Mouse (Mus musculus) CH12.LX (cell line): ENCODE measurements around the gene Maats1. TPM values are rescaled to one million over a fixed set of nuclear protein-coding genes. Genes with fewer than 3 reads are reported as not detected.

Experiments
- DNase-seq: peaks from one replicate; pipeline ENCODE4 v3.0.0-alpha.2; 2013; ENCODE audit errors: extremely low read depth
- H3K27ac ChIP-seq: 2 replicates; pipeline ENCODE4 v1.5.1; 2012; ENCODE audit warnings: low read depth, mild to moderate bottlenecking, control low read depth, moderate library complexity; ENCODE audit not compliant: insufficient read depth
- H3K27me3 ChIP-seq: replicated peaks from 2 replicates; pipeline ENCODE3; 2012; ENCODE audit warnings: inconsistent platforms
- H3K36me3 ChIP-seq, 2 experiments: replicated peaks in 1 of 2; 2 replicates each; pipeline versions ENCODE3 to v1.6.1; 2012; ENCODE audit warnings: inconsistent platforms in 1 of 2, low read length in 1 of 2, mild to moderate bottlenecking in 1 of 2, mixed read lengths in 1 of 2, moderate library complexity in 1 of 2; ENCODE audit not compliant: control insufficient read depth in 1 of 2, insufficient read depth in 1 of 2
- H3K4me1 ChIP-seq, 2 experiments: 2 replicates each; pipeline ENCODE4 v1.6.1; 2012; ENCODE audit warnings: inconsistent platforms in 1 of 2, moderate library complexity in 1 of 2; ENCODE audit not compliant: insufficient read depth in 2 of 2, control insufficient read depth in 1 of 2
- H3K4me2 ChIP-seq: 2 replicates; pipeline ENCODE4 v1.6.1; 2012; ENCODE audit warnings: low read depth, mild to moderate bottlenecking, control low read depth; ENCODE audit not compliant: poor library complexity, insufficient read depth, severe bottlenecking
- H3K4me3 ChIP-seq, 3 experiments: fragments of 150-350 bp in 1 of 3; sonication (generic) in 1 of 3; replicated peaks in 1 of 3; 2 replicates each; pipeline versions ENCODE3 to v1.5.1; 2011 to 2012; ENCODE audit warnings: low read depth in 2 of 3, low read length in 2 of 3, mild to moderate bottlenecking in 2 of 3, moderate library complexity in 2 of 3, control low read depth in 1 of 3, improper control_type of control experiment in 1 of 3, inconsistent platforms in 1 of 3, mixed read lengths in 1 of 3; ENCODE audit not compliant: poor library complexity in 1 of 3
- H3K79me2 ChIP-seq: replicated peaks from 2 replicates; pipeline ENCODE4 v1.6.1; 2012; ENCODE audit warnings: mild to moderate bottlenecking, moderate library complexity; ENCODE audit not compliant: control insufficient read depth, poor library complexity, insufficient read depth, severe bottlenecking; ENCODE audit errors: extremely low read depth
- H3K9ac ChIP-seq: 2 replicates; pipeline ENCODE4 v1.6.1; 2012; ENCODE audit warnings: low read depth, mild to moderate bottlenecking, control low read depth, moderate library complexity; ENCODE audit not compliant: insufficient read depth
- H3K9me3 ChIP-seq: replicated peaks from 2 replicates; pipeline ENCODE3; 2012; ENCODE audit warnings: low read length, inconsistent platforms, mixed read lengths
- BHLHE40 ChIP-seq: IDR thresholded peaks from 2 replicates; pipeline ENCODE4 v1.6.1; 2011; ENCODE audit warnings: mild to moderate bottlenecking, low read depth, low read length, improper control_type of control experiment
- CHD1 ChIP-seq: IDR thresholded peaks from 2 replicates; pipeline ENCODE4 v1.6.1; 2012; ENCODE audit warnings: low read depth, low read length, improper control_type of control experiment, inconsistent platforms
- CHD2 ChIP-seq: IDR thresholded peaks from 2 replicates; pipeline ENCODE4 v1.6.1; 2011; ENCODE audit warnings: low read length, improper control_type of control experiment
- CTCF ChIP-seq, 2 experiments: IDR thresholded peaks in 1 of 2; conservative IDR thresholded peaks in 1 of 2; 2 replicates each; pipeline ENCODE4 v1.5.1; 2011 to 2012; ENCODE audit warnings: low read depth in 2 of 2, low read length in 2 of 2, improper control_type of control experiment in 1 of 2, inconsistent platforms in 1 of 2, mild to moderate bottlenecking in 1 of 2, moderate library complexity in 1 of 2
- E2F4 ChIP-seq: IDR thresholded peaks from 2 replicates; pipeline ENCODE4 v1.6.1; 2011; ENCODE audit warnings: low read depth, low read length, improper control_type of control experiment; ENCODE audit not compliant: insufficient replicate concordance
- ELF1 ChIP-seq: IDR thresholded peaks from 2 replicates; pipeline ENCODE4 v1.6.1; 2014; ENCODE audit warnings: low read depth, mild to moderate bottlenecking, inconsistent platforms, low read length, improper control_type of control experiment
- EP300 ChIP-seq: IDR thresholded peaks from 2 replicates; pipeline ENCODE4 v1.6.1; 2011; ENCODE audit warnings: low read length, improper control_type of control experiment
- ETS1 ChIP-seq: conservative IDR thresholded peaks from 2 replicates; pipeline ENCODE4 v1.6.1; 2012; ENCODE audit warnings: low read depth, mild to moderate bottlenecking, inconsistent platforms, low read length, improper control_type of control experiment, moderate library complexity
- GABPA ChIP-seq: IDR thresholded peaks from 2 replicates; pipeline ENCODE4 v1.6.1; 2012; ENCODE audit warnings: low read depth, low read length, improper control_type of control experiment, inconsistent platforms; ENCODE audit not compliant: insufficient replicate concordance
- HCFC1 ChIP-seq: IDR thresholded peaks from 2 replicates; pipeline ENCODE4 v1.6.1; 2012; ENCODE audit warnings: low read depth, mild to moderate bottlenecking, inconsistent platforms, low read length, improper control_type of control experiment
- JUN ChIP-seq: IDR thresholded peaks from 2 replicates; pipeline ENCODE4 v1.6.1; 2011; ENCODE audit warnings: low read depth, mild to moderate bottlenecking, low read length, improper control_type of control experiment, moderate library complexity; ENCODE audit not compliant: insufficient read depth
- JUND ChIP-seq: conservative IDR thresholded peaks from 2 replicates; pipeline ENCODE4 v1.6.1; 2011; ENCODE audit warnings: low read depth, low read length, improper control_type of control experiment
- MAZ ChIP-seq: IDR thresholded peaks from 2 replicates; pipeline ENCODE4 v1.6.1; 2012; ENCODE audit warnings: low read depth, mild to moderate bottlenecking, inconsistent platforms, low read length, improper control_type of control experiment, moderate library complexity
- MEF2A ChIP-seq: IDR thresholded peaks from 2 replicates; pipeline ENCODE4 v1.6.1; 2014; ENCODE audit warnings: low read depth, mild to moderate bottlenecking, inconsistent platforms, low read length, improper control_type of control experiment, borderline replicate concordance
- MXI1 ChIP-seq: IDR thresholded peaks from 2 replicates; pipeline ENCODE4 v1.6.1; 2011; ENCODE audit warnings: mild to moderate bottlenecking, low read depth, low read length, improper control_type of control experiment
- NELFE ChIP-seq: IDR thresholded peaks from 2 replicates; pipeline ENCODE4 v1.6.1; 2011; ENCODE audit warnings: low read depth, low read length, improper control_type of control experiment
- NRF1 ChIP-seq: IDR thresholded peaks from 2 replicates; pipeline ENCODE4 v1.6.1; 2014; ENCODE audit warnings: low read depth, mild to moderate bottlenecking, inconsistent platforms, low read length, improper control_type of control experiment, moderate library complexity
- PAX5 ChIP-seq: IDR thresholded peaks from 2 replicates; pipeline ENCODE4 v1.6.1; 2012; ENCODE audit warnings: low read length, inconsistent platforms, mixed read lengths
- POLR2A ChIP-seq: IDR thresholded peaks from 2 replicates; pipeline ENCODE4 v1.6.1; 2011; ENCODE audit warnings: low read depth, mild to moderate bottlenecking, improper control_type of control experiment, low read length
- SIN3A ChIP-seq: IDR thresholded peaks from 2 replicates; pipeline ENCODE4 v1.6.1; 2012; ENCODE audit warnings: low read length, improper control_type of control experiment, inconsistent platforms
- TBP ChIP-seq: conservative IDR thresholded peaks from 2 replicates; pipeline ENCODE4 v1.6.1; 2011; ENCODE audit warnings: low read depth, low read length, improper control_type of control experiment
- TCF12 ChIP-seq: IDR thresholded peaks from 2 replicates; pipeline ENCODE4 v1.6.1; 2014; ENCODE audit warnings: low read depth, mild to moderate bottlenecking, inconsistent platforms, low read length, improper control_type of control experiment
- UBTF ChIP-seq: IDR thresholded peaks from 2 replicates; pipeline ENCODE4 v1.6.1; 2012; ENCODE audit warnings: low read depth, mild to moderate bottlenecking, inconsistent platforms, low read length, improper control_type of control experiment, moderate library complexity
- USF1 ChIP-seq: IDR thresholded peaks from 2 replicates; pipeline ENCODE4 v1.6.1; 2014; ENCODE audit warnings: low read depth, mild to moderate bottlenecking, inconsistent platforms, low read length, improper control_type of control experiment
- ZMIZ1 ChIP-seq: IDR thresholded peaks from 2 replicates; pipeline ENCODE4 v1.6.1; 2012; ENCODE audit warnings: low read depth, mild to moderate bottlenecking, inconsistent platforms, low read length, improper control_type of control experiment
- ZNF384 ChIP-seq: IDR thresholded peaks from 2 replicates; pipeline ENCODE4 v1.6.1; 2012; ENCODE audit warnings: low read depth, low read length, improper control_type of control experiment, inconsistent platforms
- dilution Hi-C: fragments of 300-500 bp; cut with MboI; formaldehyde crosslinking; loops from 2 replicates; pipeline ENCODE4 v1.14.3; 2020; ENCODE audit warnings: low sequenced_read_pairs; ENCODE audit not compliant: extremely low pct_unique_long_range_greater_than_20kb, extremely low pct_ligation_motif_present
- in situ Hi-C: fragments of 300-500 bp; cut with MboI; formaldehyde crosslinking; loops from 3 replicates; pipeline ENCODE4 v1.14.3; 2019; ENCODE audit warnings: low sequenced_read_pairs, low pct_ligation_motif_present, low pct_unique_long_range_greater_than_20kb, mixed read lengths
- polyA plus RNA-seq: library from polyadenylated mRNA; unstranded; fragments of >175 nt; gene quantifications from 2 replicates; pipeline ENCODE4 v1.2.1, GENCODE M21; 2012; ENCODE audit warnings: low read depth; ENCODE audit not compliant: insufficient read length
- total RNA-seq, 2 experiments: library from RNA; depleted of rRNA; stranded (reverse); fragments of 300-350 nt in 1 of 2; fragments of >200 nt in 1 of 2; gene quantifications; 2 replicates each; pipeline ENCODE4 v1.2.3; 2012 to 2014

The Maats1 gene
- total and polyA plus RNA-seq, 3 experiments: 1.9 to 3.9 (median 2.0) TPM

GRCm38 (mm10) chr16:38286541-38286940 is 55.4 kb downstream of the Maats1 start:
- in situ Hi-C loops (no loop called here), dilution Hi-C loops (no loop called here)
- Histone ChIP-seq H3K4me1 (peaks cover 10 to 16% of the 10 kb centered on the region in 2 experiments), H3K9ac (no peak overlapping the region), H3K79me2 (no peaks in the 10 kb centered on the region), H3K4me2 (no peak overlapping the region), H3K36me3 (no peaks in the 10 kb centered on the region), H3K9me3 (no peaks in the 10 kb centered on the region), H3K27me3 (peaks cover 3% of the 10 kb centered on the region), H3K4me3 (no peak overlapping the region), H3K27ac (no peak overlapping the region)
- TF ChIP-seq JUN (no peak), ETS1 (no peak), TCF12 (no peak), USF1 (no peak), JUND (no peak), SIN3A (no peak), CTCF (conservative IDR thresholded peaks at IDR 0.05 in 1 of 2, IDR thresholded peaks at IDR 0.05 in 1 of 2; ENCODE audit: low read depth in 2 of 2, low read length in 2 of 2) (no peak), NELFE (no peak), UBTF (no peak)
- no peak for DNase-seq

GRCm38 (mm10) chr16:38285801-38286200 is 56.1 kb downstream of the Maats1 start:
- peaks cover 3% of the 10 kb centered on the region for H3K27me3 ChIP-seq
- no peak overlapping the region for H3K9ac ChIP-seq
- no peaks in the 10 kb centered on the region for H3K36me3 ChIP-seq
- no peak overlapping the region for H3K27ac ChIP-seq
- TF ChIP-seq HCFC1 (no peak), ZNF384 (no peak), CHD2 (no peak), BHLHE40 (no peak), PAX5 (no peak), EP300 (no peak)
- no peak overlapping the region for H3K4me2 ChIP-seq
- H3K4me3 ChIP-seq: no peak overlapping the region
- no peak for DNase-seq
- in situ Hi-C loops (no loop called here), dilution Hi-C loops (no loop called here)
- no peaks in the 10 kb centered on the region for H3K9me3 ChIP-seq
- H3K4me1 ChIP-seq: peaks cover 10 to 16% of the 10 kb centered on the region in 2 experiments
- no peaks in the 10 kb centered on the region for H3K79me2 ChIP-seq

GRCm38 (mm10) chr16:38283300-38283699 is 58.6 kb downstream of the Maats1 start:
- Histone ChIP-seq H3K79me2 (no peaks in the 10 kb centered on the region), H3K9ac (no peak overlapping the region), H3K4me1 (peaks cover 6 to 7% of the 10 kb centered on the region in 2 experiments), H3K4me2 (no peak overlapping the region), H3K27me3 (peaks cover 3% of the 10 kb centered on the region), H3K36me3 (no peaks in the 10 kb centered on the region), H3K4me3 (no peak overlapping the region), H3K9me3 (no peaks in the 10 kb centered on the region), H3K27ac (no peak overlapping the region)
- TF ChIP-seq CHD1: no peak
- TF ChIP-seq TBP: no peak
- TF ChIP-seq NRF1: no peak
- TF ChIP-seq GABPA: no peak
- TF ChIP-seq ELF1: no peak
- TF ChIP-seq EP300: no peak
- TF ChIP-seq ETS1: no peak
- no peak for TF ChIP-seq JUN
- no peak for TF ChIP-seq BHLHE40
- no peak for TF ChIP-seq E2F4
- no peak for TF ChIP-seq MAZ
- no peak for TF ChIP-seq POLR2A
- TF ChIP-seq MEF2A: no peak
- no peak for TF ChIP-seq SIN3A
- TF ChIP-seq ZMIZ1: no peak
- no peak for TF ChIP-seq MXI1
- no peak for TF ChIP-seq USF1
- TF ChIP-seq UBTF: no peak
- no peak for DNase-seq
- dilution Hi-C loops (no loop called here), in situ Hi-C loops (no loop called here)
